Mouse (Mus musculus): ENCODE results near the gene Fcna. TPM values are rescaled to one million over a fixed set of nuclear protein-coding genes. Genes with fewer than 3 reads are reported as not detected.

Gene Fcna
- polyA plus RNA-seq, 1 experiment from 2014 or later, result 1.6 TPM

- H3K9me3 ChIP-seq (ENCODE audit: control insufficient read depth, low read length), result no peaks in the 10 kb centered on the region
- no peak for ATAC-seq (replicated peaks; ENCODE audit: low FRiP score, low TSS enrichment, low read depth)
- H3K27me3 ChIP-seq (replicated peaks; ENCODE audit: control insufficient read depth, insufficient read depth, low read length), result peaks cover 26% of the 10 kb centered on the region
- no peaks in the 10 kb centered on the region for H3K36me3 ChIP-seq (ENCODE audit: control insufficient read depth, insufficient read depth, low read length)
- H3K4me1 ChIP-seq (replicated peaks; ENCODE audit: control insufficient read depth, insufficient read depth, low read length), result 0 out of 2 replicates have a peak, but pooled peaks cover 10% of the 10 kb centered on the region
- no peak overlapping the region for H3K4me3 ChIP-seq (ENCODE audit: low read depth, low read length)
- H3K27ac ChIP-seq (ENCODE audit: low read depth), result no peak overlapping the region
- no peak overlapping the region for H3K9ac ChIP-seq (ENCODE audit: low read length)
- 87% methylated on average over 4 of the region's 4 CpGs for WGBS
- peak overlapping the region; percentile 87; the same call in 1 of the 2 replicates for H3K4me2 ChIP-seq (ENCODE audit: low read length)
- DNase-seq (ENCODE audit: low spot score), result no peak
Observed at GRCm38 (mm10) chr2:25620852-25621228, 7.0 kb downstream of the Fcna start.

- no peak for DNase-seq (ENCODE audit: low spot score)
- Histone ChIP-seq H3K9ac (ENCODE audit: low read length) (no peak overlapping the region), H3K27me3 (replicated peaks; ENCODE audit: control insufficient read depth, insufficient read depth, low read length) (peaks cover 30% of the 10 kb centered on the region), H3K27ac (ENCODE audit: low read depth) (no peak overlapping the region), H3K36me3 (ENCODE audit: control insufficient read depth, insufficient read depth, low read length) (no peaks in the 10 kb centered on the region), H3K9me3 (ENCODE audit: control insufficient read depth, low read length) (no peaks in the 10 kb centered on the region), H3K4me1 (replicated peaks; ENCODE audit: control insufficient read depth, insufficient read depth, low read length) (0 out of 2 replicates have a peak, but pooled peaks cover 10% of the 10 kb centered on the region), H3K4me2 (ENCODE audit: low read length) (no peak overlapping the region), H3K4me3 (ENCODE audit: low read depth, low read length) (no peak overlapping the region)
- no peak for ATAC-seq (replicated peaks; ENCODE audit: low FRiP score, low TSS enrichment, low read depth)
- 78% methylated on average over 6 of the region's 6 CpGs for WGBS
Observed at GRCm38 (mm10) chr2:25620386-25620785, 7.4 kb downstream of the Fcna start.

GRCm38 (mm10) chr2:25617578-25617977 lies 10.3 kb downstream of the Fcna start, which contains the start of gene Ccdc183:
Ccdc183 (minus strand) TSS chr2:25617678.
- peak within 1 kb of the TSS; percentile 42; the same call in 1 of the 2 replicates for H3K4me2 ChIP-seq (ENCODE audit: low read length)
- H3K4me3 ChIP-seq (ENCODE audit: low read depth, low read length), result no peak within 1 kb of the TSS
- 88% methylated on average over 3 of the region's 3 CpGs for WGBS
- H3K27ac ChIP-seq (ENCODE audit: low read depth), result no peak within 1 kb of the TSS
- H3K9ac ChIP-seq (ENCODE audit: low read length), result no peak within 1 kb of the TSS
- H3K4me1 ChIP-seq (replicated peaks; ENCODE audit: control insufficient read depth, insufficient read depth, low read length), result 0 out of 2 replicates have a peak, but pooled peaks cover 10% of the 10 kb centered on the region
- no peaks in the 10 kb centered on the region for H3K36me3 ChIP-seq (ENCODE audit: control insufficient read depth, insufficient read depth, low read length)
- DNase-seq (ENCODE audit: low spot score), result no peak
- no peak for ATAC-seq (replicated peaks; ENCODE audit: low FRiP score, low TSS enrichment, low read depth)
- H3K9me3 ChIP-seq (ENCODE audit: control insufficient read depth, low read length), result no peaks in the 10 kb centered on the region
- H3K27me3 ChIP-seq (replicated peaks; ENCODE audit: control insufficient read depth, insufficient read depth, low read length), result peaks cover 47% of the 10 kb centered on the region

GRCm38 (mm10) chr2:25616398-25616797 lies 11.4 kb downstream of the Fcna start:
- no peak for ATAC-seq (replicated peaks; ENCODE audit: low FRiP score, low TSS enrichment, low read depth)
- H3K27ac ChIP-seq (ENCODE audit: low read depth), result no peak overlapping the region
- H3K9ac ChIP-seq (ENCODE audit: low read length), result no peak overlapping the region
- H3K4me1 ChIP-seq (replicated peaks; ENCODE audit: control insufficient read depth, insufficient read depth, low read length), result 0 out of 2 replicates have a peak, but pooled peaks cover 9% of the 10 kb centered on the region
- WGBS, result 22% methylated on average over 22 of the region's 22 CpGs
- H3K9me3 ChIP-seq (ENCODE audit: control insufficient read depth, low read length), result no peaks in the 10 kb centered on the region
- 0 out of 2 replicates have a peak overlapping the region, but pooled peaks have one; percentile 1 for H3K4me3 ChIP-seq (ENCODE audit: low read depth, low read length)
- no peaks in the 10 kb centered on the region for H3K36me3 ChIP-seq (ENCODE audit: control insufficient read depth, insufficient read depth, low read length)
- peak overlapping the region; percentile 42 for H3K4me2 ChIP-seq (ENCODE audit: low read length)
- H3K27me3 ChIP-seq (replicated peaks; ENCODE audit: control insufficient read depth, insufficient read depth, low read length), result peaks cover 50% of the 10 kb centered on the region
- peak; percentile 57 for DNase-seq (ENCODE audit: low spot score)

DNA sequence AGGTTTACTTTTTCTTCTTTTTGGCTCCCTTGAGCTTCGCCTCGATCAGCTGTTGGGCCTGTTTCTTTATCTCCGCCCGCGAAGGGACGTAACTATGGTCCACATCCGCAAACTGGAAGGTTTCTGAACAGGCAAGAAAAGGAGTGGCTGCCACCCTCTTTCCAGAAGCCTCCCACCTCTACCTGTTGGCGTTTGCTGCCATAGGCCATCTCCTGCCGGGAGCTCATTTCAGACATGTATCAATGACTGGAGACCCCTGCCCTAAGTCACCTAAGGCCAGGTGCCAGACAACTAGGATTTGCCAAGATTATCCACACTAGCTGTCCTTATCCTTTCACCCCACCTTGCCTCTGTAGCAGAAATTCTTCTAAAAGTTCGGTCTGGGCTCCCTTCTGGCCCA lies 19.2 kb downstream of the Fcna start:
- Histone ChIP-seq H3K4me2 (ENCODE audit: low read length) (peak overlapping the region; percentile 86), H3K27ac (ENCODE audit: low read depth) (peak overlapping the region; percentile 95; the same call in 1 of the 2 replicates), H3K4me3 (ENCODE audit: low read depth, low read length) (peak overlapping the region; percentile 94), H3K4me1 (replicated peaks; ENCODE audit: control insufficient read depth, insufficient read depth, low read length) (peaks cover 17% of the 10 kb centered on the region), H3K36me3 (ENCODE audit: control insufficient read depth, insufficient read depth, low read length) (peaks cover 5% of the 10 kb centered on the region; the same call in 1 of the 2 replicates), H3K9ac (ENCODE audit: low read length) (peak overlapping the region; percentile 95; the same call in 1 of the 2 replicates), H3K27me3 (replicated peaks; ENCODE audit: control insufficient read depth, insufficient read depth, low read length) (0 out of 2 replicates have a peak, but pooled peaks cover 5% of the 10 kb centered on the region), H3K9me3 (ENCODE audit: control insufficient read depth, low read length) (no peaks in the 10 kb centered on the region)
- 52% methylated on average over 10 of the region's 10 CpGs for WGBS
- DNase-seq (ENCODE audit: low spot score) (no peak), ATAC-seq (replicated peaks; ENCODE audit: low FRiP score, low TSS enrichment, low read depth) (peak; percentile 13; the same call in 1 of the 2 replicates)

DNA sequence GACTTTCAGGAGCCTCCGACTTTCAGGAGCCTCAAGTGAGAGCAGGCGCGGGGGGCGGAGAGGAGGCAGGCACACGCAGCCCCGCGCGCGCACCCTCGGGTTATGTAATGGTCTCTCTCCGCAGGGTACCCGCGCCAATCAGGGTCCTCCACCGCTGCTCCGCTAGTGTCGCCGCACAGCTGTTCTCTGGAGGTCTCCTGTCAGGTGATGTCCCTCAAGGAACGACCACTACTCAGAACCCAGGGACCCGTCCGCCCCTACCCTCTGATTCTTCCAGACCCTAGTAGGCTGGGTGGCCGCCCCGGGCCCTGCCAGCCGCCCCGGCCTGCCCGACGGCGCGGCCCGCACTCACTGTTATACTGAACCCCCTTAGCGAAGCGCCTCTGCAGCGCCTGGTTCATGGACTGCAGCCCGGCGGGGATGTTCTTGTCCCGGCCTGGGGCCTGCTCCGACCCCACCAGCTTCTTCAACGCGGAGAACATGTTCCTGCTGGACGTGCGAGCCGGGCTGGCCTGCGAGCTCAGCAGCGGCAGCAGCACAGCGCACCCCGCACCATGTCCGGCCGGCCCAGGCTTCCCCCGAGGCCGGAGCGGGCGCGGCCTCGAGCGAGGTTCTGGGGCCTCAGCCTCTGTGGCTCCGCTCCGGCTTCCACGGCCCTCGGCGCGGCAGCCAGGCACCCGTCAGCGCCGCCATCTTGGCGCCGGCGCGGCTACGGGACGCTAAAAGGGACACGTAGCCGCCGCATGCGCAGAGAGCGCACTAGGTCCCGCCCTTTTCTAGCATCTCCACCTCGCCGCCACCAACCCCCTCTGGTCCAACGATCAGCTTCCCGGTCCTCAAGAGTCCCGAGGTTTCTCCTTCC lies 19.8 kb downstream of the Fcna start, which contains the start of gene Rabl6:
Rabl6 (minus strand) TSS at position 761 of the 862 bp plus-strand sequence.
- Histone ChIP-seq H3K36me3 (ENCODE audit: control insufficient read depth, insufficient read depth, low read length) (peaks cover 7% of the 10 kb centered on the region), H3K9ac (ENCODE audit: low read length) (peak within 1 kb of the TSS; percentile 95), H3K27ac (ENCODE audit: low read depth) (peak within 1 kb of the TSS; percentile 95), H3K4me1 (replicated peaks; ENCODE audit: control insufficient read depth, insufficient read depth, low read length) (peaks cover 17% of the 10 kb centered on the region), H3K27me3 (replicated peaks; ENCODE audit: control insufficient read depth, insufficient read depth, low read length) (0 out of 2 replicates have a peak, but pooled peaks cover 3% of the 10 kb centered on the region), H3K4me2 (ENCODE audit: low read length) (peak within 1 kb of the TSS; percentile 86), H3K4me3 (ENCODE audit: low read depth, low read length) (peak within 1 kb of the TSS; percentile 94), H3K9me3 (ENCODE audit: control insufficient read depth, low read length) (no peaks in the 10 kb centered on the region)
- ATAC-seq (replicated peaks; ENCODE audit: low FRiP score, low TSS enrichment, low read depth) (peak; percentile 92), DNase-seq (ENCODE audit: low spot score) (peak; percentile 90)
- under 1% methylated on average over 77 of the region's 80 CpGs for WGBS

GRCm38 (mm10) chr2:25602526-25602925 lies 25.3 kb downstream of the Fcna start:
- H3K4me1 ChIP-seq (replicated peaks; ENCODE audit: control insufficient read depth, insufficient read depth, low read length), result peaks cover 13% of the 10 kb centered on the region
- H3K9ac ChIP-seq (ENCODE audit: low read length), result no peak overlapping the region
- DNase-seq (ENCODE audit: low spot score) (no peak), ATAC-seq (replicated peaks; ENCODE audit: low FRiP score, low TSS enrichment, low read depth) (no peak)
- 88% methylated on average over 5 of the region's 5 CpGs for WGBS
- H3K27ac ChIP-seq (ENCODE audit: low read depth), result no peak overlapping the region
- no peaks in the 10 kb centered on the region for H3K27me3 ChIP-seq (replicated peaks; ENCODE audit: control insufficient read depth, insufficient read depth, low read length)
- peaks cover 59% of the 10 kb centered on the region for H3K36me3 ChIP-seq (ENCODE audit: control insufficient read depth, insufficient read depth, low read length)
- no peak overlapping the region for H3K4me2 ChIP-seq (ENCODE audit: low read length)
- no peak overlapping the region for H3K4me3 ChIP-seq (ENCODE audit: low read depth, low read length)
- no peaks in the 10 kb centered on the region for H3K9me3 ChIP-seq (ENCODE audit: control insufficient read depth, low read length)

- no peak overlapping the region for H3K4me2 ChIP-seq (ENCODE audit: low read length)
- H3K9ac ChIP-seq (ENCODE audit: low read length), result no peak overlapping the region
- WGBS, result 85% methylated on average over 2 of the region's 2 CpGs
- no peaks in the 10 kb centered on the region for H3K4me1 ChIP-seq (replicated peaks; ENCODE audit: control insufficient read depth, insufficient read depth, low read length)
- H3K27ac ChIP-seq (ENCODE audit: low read depth), result no peak overlapping the region
- DNase-seq (ENCODE audit: low spot score) (no peak), ATAC-seq (replicated peaks; ENCODE audit: low FRiP score, low TSS enrichment, low read depth) (no peak)
- no peaks in the 10 kb centered on the region for H3K9me3 ChIP-seq (ENCODE audit: control insufficient read depth, low read length)
- no peak overlapping the region for H3K4me3 ChIP-seq (ENCODE audit: low read depth, low read length)
- peaks cover 84% of the 10 kb centered on the region for H3K36me3 ChIP-seq (ENCODE audit: control insufficient read depth, insufficient read depth, low read length)
- H3K27me3 ChIP-seq (replicated peaks; ENCODE audit: control insufficient read depth, insufficient read depth, low read length), result no peaks in the 10 kb centered on the region
Observed at GRCm38 (mm10) chr2:25600037-25600436, 27.8 kb downstream of the Fcna start.

Measured in intestine, embryonic 14.5 days (tissue).